Mouse (Mus musculus): ENCODE measurements at regions not wholly inside any gene's neighbourhood (a gene's known extent, or its start where the extent isn't known, plus 50 kb on each side); places are given as distances from the start of the nearest gene placed in this dataset.
A peak's percentile ranks its signal among the peaks of the same experiment; 100 is the strongest.

DNA sequence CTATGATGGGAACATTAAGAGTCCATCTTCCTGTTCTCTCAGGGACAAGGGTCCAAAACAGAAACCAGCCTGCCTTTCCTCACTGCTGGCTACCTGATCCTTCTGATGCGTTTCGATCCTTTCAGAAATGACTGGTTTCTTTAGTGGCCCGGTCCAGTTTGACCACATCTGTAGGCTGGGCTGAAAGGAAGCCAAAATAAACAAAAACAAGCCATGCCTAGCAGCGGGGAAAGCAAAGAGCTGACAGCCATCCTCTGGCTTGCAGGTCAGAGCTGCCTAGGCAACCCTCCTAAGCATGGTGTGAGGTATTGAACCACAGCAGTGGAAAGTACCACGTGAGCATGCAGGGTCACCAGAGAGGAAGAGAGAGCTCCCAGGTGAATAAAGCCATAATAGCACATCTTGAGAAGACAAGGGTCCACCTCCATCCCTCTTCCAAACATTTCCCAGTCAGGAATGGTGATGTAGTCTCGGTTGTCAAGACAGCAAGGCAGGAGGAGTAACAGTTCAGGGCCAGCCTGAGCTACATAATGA is 146.6 kb downstream of the Rybp start:
- 38% methylated on average over 6 of the region's 6 CpGs for WGBS
- Histone ChIP-seq H3K4me1 (peaks cover 26% of the 10 kb centered on the region), H3K27me3 (0 out of 2 replicates have a peak, but pooled peaks cover 9% of the 10 kb centered on the region), H3K36me3 (no peaks in the 10 kb centered on the region), H3K4me2 (replicated peaks) (no peak overlapping the region), H3K9me3 (no peaks in the 10 kb centered on the region), H3K9ac (no peak overlapping the region), H3K27ac (no peak overlapping the region), H3K4me3 (no peak overlapping the region)
- ATAC-seq (ENCODE audit: insufficient number of reproducible peaks, insufficient read depth, low FRiP score, low TSS enrichment) = no peak

DNA sequence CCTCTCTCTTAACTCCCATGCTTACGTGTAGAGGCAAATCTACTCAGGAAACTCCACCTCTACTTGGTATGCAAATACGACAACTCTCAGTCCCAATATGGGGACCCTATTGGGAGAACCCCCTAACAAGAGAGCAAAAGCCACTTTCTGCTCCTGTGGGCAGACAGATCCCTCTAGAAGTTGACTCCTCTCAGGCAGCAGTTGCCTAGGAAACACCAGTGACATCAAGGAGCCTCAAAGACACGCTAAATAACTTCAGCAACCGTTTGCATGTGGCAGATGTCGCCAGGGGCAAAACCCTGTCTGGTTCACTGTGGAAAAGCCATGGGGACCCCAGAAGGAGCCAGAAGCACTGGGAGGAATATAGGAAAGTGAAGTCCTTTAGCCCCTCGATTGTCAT is 147.5 kb downstream of the Rybp start:
- Histone ChIP-seq H3K36me3 (no peaks in the 10 kb centered on the region), H3K9ac (no peak overlapping the region), H3K4me3 (no peak overlapping the region), H3K27ac (no peak overlapping the region), H3K27me3 (0 out of 2 replicates have a peak, but pooled peaks cover 9% of the 10 kb centered on the region), H3K9me3 (no peaks in the 10 kb centered on the region), H3K4me1 (peaks cover 23% of the 10 kb centered on the region), H3K4me2 (replicated peaks) (no peak overlapping the region)
- ATAC-seq (ENCODE audit: insufficient number of reproducible peaks, insufficient read depth, low FRiP score, low TSS enrichment) = no peak
- WGBS = 50% methylated on average over 6 of the region's 6 CpGs

DNA sequence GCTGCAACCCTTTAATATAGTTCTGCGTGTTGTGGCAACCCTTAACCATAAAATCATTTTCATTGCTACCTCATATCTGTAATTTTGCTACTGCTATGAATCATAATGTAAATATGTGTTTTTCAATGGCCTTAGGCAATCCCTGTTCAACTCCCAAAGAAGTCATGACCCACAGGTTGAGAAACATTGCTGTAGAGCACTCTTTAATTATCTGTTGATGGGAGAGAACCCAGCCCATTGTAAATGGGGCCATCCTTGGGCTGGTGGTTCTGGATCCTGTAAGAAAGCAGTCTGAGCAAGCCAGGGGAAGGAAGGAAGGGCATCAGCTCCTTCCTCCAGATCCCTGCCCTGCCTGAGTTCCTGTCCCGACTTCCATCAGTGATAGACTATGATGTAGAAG is 148.6 kb downstream of the Rybp start:
- Histone ChIP-seq H3K4me1 (peaks cover 12% of the 10 kb centered on the region), H3K4me3 (no peak overlapping the region), H3K27me3 (0 out of 2 replicates have a peak, but pooled peaks cover 7% of the 10 kb centered on the region), H3K27ac (no peak overlapping the region), H3K9ac (no peak overlapping the region), H3K36me3 (no peaks in the 10 kb centered on the region), H3K4me2 (replicated peaks) (no peak overlapping the region), H3K9me3 (no peaks in the 10 kb centered on the region)
- WGBS = 87% methylated on average over 2 of the region's 2 CpGs
- ATAC-seq (ENCODE audit: insufficient number of reproducible peaks, insufficient read depth, low FRiP score, low TSS enrichment) = no peak

DNA sequence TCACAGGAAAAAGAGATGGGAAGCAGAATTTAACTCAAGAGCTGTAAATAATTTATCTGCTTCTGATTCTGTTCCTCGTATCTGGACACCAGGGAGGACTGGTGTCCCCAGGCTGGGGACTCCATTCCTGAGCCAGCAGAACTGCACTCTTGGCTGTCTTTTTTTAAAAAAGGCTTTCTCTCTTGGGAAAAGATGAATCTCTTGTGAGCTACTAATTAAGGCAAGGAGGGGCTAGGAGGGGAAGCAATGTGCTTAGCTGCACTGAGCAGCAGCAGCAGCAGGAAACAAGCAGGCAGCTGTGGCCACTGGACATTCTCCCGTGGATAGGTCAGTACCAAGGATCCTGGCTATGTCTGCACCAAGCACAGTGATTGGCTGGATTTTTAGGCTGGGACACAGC is 152.1 kb downstream of the Rybp start:
- Histone ChIP-seq H3K27me3 (0 out of 2 replicates have a peak, but pooled peaks cover 7% of the 10 kb centered on the region), H3K4me1 (peaks cover 11% of the 10 kb centered on the region), H3K9ac (no peak overlapping the region), H3K36me3 (no peaks in the 10 kb centered on the region), H3K27ac (no peak overlapping the region), H3K4me2 (replicated peaks) (no peak overlapping the region), H3K9me3 (no peaks in the 10 kb centered on the region), H3K4me3 (no peak overlapping the region)
- no peak for ATAC-seq (ENCODE audit: insufficient number of reproducible peaks, insufficient read depth, low FRiP score, low TSS enrichment)
- WGBS = 30% methylated on average over 2 of the region's 2 CpGs

DNA sequence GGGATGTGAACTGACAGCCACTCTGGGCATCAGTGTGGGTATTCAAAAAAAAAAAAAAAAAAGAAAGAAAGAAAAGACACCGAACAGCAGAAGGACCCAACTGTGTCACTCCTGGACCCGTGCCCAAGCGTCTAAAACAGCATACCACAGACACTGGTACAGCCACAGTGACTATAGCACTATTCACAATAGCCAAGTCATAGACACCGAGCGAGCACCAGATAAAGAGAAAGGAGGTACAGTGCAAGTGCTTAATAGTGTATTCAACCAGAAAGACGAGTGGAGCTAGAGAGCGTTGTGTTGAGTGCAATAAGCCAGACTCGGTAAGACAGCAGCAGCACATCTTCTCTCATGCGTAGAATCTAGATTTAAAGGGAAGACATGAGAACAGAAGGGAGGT is 153.3 kb downstream of the Rybp start:
- H3K9me3 ChIP-seq = no peaks in the 10 kb centered on the region
- H3K27ac ChIP-seq = no peak overlapping the region
- peaks cover 8% of the 10 kb centered on the region for H3K4me1 ChIP-seq
- H3K27me3 ChIP-seq = 0 out of 2 replicates have a peak, but pooled peaks cover 7% of the 10 kb centered on the region
- H3K9ac ChIP-seq = no peak overlapping the region
- no peak overlapping the region for H3K4me3 ChIP-seq
- H3K36me3 ChIP-seq = no peaks in the 10 kb centered on the region
- ATAC-seq (ENCODE audit: insufficient number of reproducible peaks, insufficient read depth, low FRiP score, low TSS enrichment) = no peak
- 80% methylated on average over 9 of the region's 9 CpGs for WGBS
- H3K4me2 ChIP-seq (replicated peaks) = no peak overlapping the region

DNA sequence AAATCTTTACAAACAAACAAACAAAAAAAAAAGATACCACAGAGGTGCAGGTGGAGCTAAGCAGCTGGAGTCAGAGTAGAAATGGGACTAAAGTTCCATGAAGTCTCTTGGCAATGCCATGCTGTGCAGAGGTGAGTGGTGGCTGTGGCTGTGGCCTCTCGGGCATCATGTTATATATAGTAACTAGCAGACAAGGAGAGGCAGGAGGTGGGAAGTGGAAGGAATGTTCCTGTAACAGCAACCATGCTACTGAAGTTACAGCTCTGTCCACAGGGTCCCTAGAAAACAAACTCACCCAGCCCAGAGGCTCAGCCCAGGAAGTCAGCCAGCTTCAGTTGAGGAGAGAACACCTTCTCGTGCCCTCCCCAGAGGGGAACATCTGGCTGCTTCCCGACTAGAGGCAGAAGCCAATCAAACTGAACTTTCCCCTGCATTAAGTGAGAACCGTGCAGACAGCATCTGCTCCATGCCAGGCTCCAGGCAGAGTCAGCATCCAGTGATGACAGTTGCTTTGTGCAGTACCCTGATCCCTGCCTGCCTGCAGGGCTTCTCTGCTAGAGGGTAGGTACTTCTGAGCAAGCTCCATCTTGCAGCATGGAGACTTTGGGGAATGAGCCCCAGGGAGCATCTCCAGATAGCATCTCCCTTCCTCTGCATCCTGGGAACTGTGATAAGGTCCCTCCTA is 154.2 kb downstream of the Rybp start:
- 0 out of 2 replicates have a peak, but pooled peaks have one; percentile 16 for ATAC-seq (ENCODE audit: insufficient number of reproducible peaks, insufficient read depth, low FRiP score, low TSS enrichment)
- H3K27me3 ChIP-seq = 0 out of 2 replicates have a peak, but pooled peaks cover 7% of the 10 kb centered on the region
- no peak overlapping the region for H3K9ac ChIP-seq
- H3K4me2 ChIP-seq (replicated peaks) = no peak overlapping the region
- H3K4me1 ChIP-seq = peaks cover 8% of the 10 kb centered on the region
- no peak overlapping the region for H3K27ac ChIP-seq
- no peaks in the 10 kb centered on the region for H3K36me3 ChIP-seq
- H3K9me3 ChIP-seq = no peaks in the 10 kb centered on the region
- H3K4me3 ChIP-seq = no peak overlapping the region
- 28% methylated on average over 4 of the region's 4 CpGs for WGBS

DNA sequence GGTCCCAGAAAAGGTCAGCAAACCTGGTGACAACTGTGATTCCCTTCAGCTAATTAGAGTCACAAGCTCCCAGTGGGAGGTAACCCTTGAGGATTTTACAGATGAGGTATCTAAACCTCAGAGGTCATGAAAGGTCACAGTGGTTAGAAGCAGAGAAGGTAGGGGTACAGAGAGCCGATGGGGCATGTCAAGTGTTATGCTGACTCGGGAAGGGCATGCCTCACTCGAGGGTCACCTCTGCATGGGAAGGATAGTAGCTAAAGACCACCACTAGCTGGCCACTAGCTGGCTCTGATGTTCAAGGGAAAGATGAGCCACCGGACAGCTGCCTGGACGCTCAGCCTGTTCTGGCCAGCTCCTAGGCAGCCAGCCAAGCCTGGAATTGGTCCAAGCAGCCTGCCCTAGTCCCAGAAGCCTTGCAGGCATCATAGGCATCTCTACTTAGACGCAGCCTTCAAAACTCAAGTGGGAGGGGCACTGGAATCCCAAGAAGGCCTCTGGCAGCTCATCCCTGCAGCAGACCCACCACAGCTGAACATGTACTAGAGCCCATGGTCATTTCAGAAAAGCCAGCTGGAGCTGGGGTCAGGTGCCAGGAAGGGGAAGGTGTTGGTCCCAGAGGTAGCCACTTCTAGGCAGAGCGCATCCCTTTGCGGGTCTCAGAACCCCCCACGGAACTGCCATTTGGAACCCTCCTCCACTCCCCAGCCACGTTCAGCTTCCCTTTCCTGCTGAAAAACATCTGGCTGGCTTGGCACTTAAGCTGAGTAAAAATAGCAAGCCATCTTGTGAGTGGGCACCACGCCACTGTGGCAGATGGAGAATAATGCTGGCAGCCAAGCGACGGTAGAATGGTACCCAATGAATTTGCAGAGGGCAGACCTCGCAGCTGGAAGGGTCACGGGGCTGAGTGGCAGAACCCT is 159.8 kb downstream of the Rybp start:
- Histone ChIP-seq H3K27ac (no peak overlapping the region), H3K27me3 (0 out of 2 replicates have a peak, but pooled peaks cover 2% of the 10 kb centered on the region)

DNA sequence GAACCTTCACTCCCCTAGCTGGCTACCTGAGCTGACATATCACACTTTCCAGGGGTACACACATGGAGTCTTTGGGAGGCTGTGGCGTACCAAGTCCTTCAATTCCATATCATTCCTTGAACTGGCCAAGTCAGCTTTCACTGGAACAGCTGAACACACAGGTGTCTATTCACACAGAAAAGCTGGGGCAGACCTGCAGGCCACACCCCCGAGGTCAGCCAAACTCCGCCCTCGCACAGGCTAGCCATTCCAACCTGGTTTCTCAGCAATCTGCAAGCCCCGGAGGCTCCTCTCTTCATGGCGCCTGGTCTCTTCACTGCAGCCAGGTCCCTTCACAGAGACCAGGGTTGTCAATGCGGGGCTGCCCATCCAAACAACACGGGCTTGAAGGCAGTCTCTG is 160.5 kb downstream of the Rybp start:
- Histone ChIP-seq H3K27me3 (peaks cover 5% of the 10 kb centered on the region; the same call in 1 of the 2 replicates), H3K9ac (no peak overlapping the region), H3K4me1 (peaks cover 10% of the 10 kb centered on the region), H3K9me3 (no peaks in the 10 kb centered on the region), H3K4me2 (replicated peaks) (no peak overlapping the region), H3K4me3 (no peak overlapping the region), H3K27ac (no peak overlapping the region), H3K36me3 (no peaks in the 10 kb centered on the region)
- WGBS = 51% methylated on average over 8 of the region's 8 CpGs
- no peak for ATAC-seq (ENCODE audit: insufficient number of reproducible peaks, insufficient read depth, low FRiP score, low TSS enrichment)

More for the DNA sequence above, 159.8 kb downstream of the Rybp start:
- Histone ChIP-seq H3K36me3 (no peaks in the 10 kb centered on the region), H3K4me3 (no peak overlapping the region), H3K4me2 (replicated peaks) (no peak overlapping the region), H3K9me3 (no peaks in the 10 kb centered on the region), H3K9ac (no peak overlapping the region), H3K4me1 (peaks cover 10% of the 10 kb centered on the region)
- ATAC-seq (ENCODE audit: insufficient number of reproducible peaks, insufficient read depth, low FRiP score, low TSS enrichment) = peak; percentile 19; the same call in 1 of the 2 replicates
- 36% methylated on average over 15 of the region's 15 CpGs for WGBS

DNA sequence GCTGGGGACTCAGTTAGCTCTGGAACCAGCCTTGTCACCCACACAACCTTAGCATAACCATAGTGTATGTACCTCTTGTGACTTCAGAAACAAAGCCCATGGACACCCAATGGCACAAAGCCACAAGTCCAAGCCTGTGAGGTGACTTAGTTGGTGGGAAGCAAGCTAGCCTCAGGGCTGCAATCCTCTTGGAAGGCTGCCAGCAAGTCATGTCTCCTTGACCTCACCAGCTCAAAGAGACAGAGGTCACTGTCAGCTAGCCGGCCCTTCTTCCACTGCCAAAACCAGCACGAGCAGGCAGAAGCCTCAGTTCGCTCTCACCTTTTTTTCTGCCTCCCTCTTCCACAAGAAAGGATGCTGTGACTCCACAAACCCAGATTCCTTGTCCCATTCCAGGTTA is 161.0 kb downstream of the Rybp start:
- no peak overlapping the region for H3K4me3 ChIP-seq
- no peaks in the 10 kb centered on the region for H3K36me3 ChIP-seq
- H3K4me2 ChIP-seq (replicated peaks) = no peak overlapping the region
- H3K27me3 ChIP-seq = peaks cover 6% of the 10 kb centered on the region; the same call in 1 of the 2 replicates
- H3K9ac ChIP-seq = no peak overlapping the region
- no peak for ATAC-seq (ENCODE audit: insufficient number of reproducible peaks, insufficient read depth, low FRiP score, low TSS enrichment)
- no peaks in the 10 kb centered on the region for H3K9me3 ChIP-seq
- WGBS = 62% methylated on average over 3 of the region's 3 CpGs
- no peak overlapping the region for H3K27ac ChIP-seq
- H3K4me1 ChIP-seq = peaks cover 10% of the 10 kb centered on the region

DNA sequence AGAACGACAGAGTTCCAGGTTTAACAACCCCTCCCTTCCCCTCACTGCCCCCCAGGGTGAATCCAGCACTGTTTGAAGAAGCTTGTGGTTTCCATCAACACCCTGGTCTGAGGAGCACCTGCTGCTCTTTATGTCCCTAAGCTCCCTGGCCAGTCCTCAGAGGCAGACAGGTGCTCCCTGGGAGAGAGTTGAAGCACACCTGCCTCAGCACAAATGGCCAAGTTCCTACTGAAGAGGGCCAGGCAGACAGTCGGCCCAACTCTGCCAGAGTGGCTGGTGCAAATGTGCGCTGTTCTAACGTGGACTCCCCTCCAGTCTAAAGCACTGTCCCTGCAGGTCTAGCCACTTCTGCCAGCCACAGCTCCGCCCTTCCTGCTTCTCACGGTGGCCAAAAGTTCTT is 166.0 kb downstream of the Rybp start:
- no peak for ATAC-seq (ENCODE audit: insufficient number of reproducible peaks, insufficient read depth, low FRiP score, low TSS enrichment)
- peaks cover 6% of the 10 kb centered on the region; the same call in 1 of the 2 replicates for H3K27me3 ChIP-seq
- 54% methylated on average over 6 of the region's 6 CpGs for WGBS
- no peak overlapping the region for H3K4me3 ChIP-seq
- H3K9me3 ChIP-seq = no peaks in the 10 kb centered on the region; the same call in 1 of the 2 replicates
- H3K36me3 ChIP-seq = no peaks in the 10 kb centered on the region
- no peak overlapping the region for H3K4me2 ChIP-seq (replicated peaks)
- no peak overlapping the region for H3K27ac ChIP-seq
- no peak overlapping the region for H3K9ac ChIP-seq
- peaks cover 20% of the 10 kb centered on the region for H3K4me1 ChIP-seq

DNA sequence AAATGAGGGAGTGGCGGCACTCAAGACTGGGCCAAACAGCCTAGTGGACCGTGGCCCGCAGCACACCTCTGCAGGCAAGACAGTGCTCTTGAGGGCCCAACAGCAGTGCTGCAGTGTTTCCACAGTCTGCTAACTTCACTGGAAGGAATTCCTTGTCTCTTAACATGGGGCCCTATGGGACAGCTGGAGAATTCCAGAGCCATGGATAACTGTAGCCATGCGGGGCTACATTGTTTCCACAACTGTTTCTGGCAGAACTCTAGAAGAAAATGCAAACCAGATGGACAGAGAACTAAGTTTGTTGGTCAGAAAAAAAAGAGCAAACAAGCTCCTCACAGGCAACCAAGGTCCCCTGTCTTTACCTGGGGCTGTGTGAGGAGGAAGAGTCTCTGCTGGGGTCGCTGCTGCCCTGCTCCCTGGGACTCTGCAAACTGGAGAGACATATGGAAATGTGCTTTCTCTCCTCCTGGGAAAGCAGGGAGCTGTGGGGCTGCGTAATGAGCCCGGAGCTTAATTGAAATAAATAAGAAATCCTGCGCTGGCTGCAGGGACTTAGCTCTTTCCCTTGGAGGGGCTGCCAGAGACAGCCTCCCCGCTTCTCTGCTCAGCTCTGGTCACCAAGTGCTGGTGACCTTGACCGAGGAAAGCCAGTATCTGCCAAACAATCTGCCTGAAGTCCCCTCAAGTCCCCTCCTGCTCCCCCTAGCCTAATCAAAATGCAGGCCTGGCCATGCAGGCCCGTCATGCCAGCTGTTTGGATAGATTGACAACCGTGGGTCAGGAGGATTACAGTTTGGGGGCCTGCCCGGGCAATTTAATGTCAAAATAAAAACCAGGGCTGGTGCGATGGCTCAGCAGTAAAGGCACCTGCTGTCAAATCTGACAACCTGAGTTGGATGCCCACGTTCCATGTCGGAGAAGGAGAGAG is 167.0 kb downstream of the Rybp start:
- Histone ChIP-seq H3K27ac (peak overlapping the region; percentile 55), H3K9ac (no peak overlapping the region), H3K4me2 (replicated peaks) (0 out of 2 replicates have a peak overlapping the region, but pooled peaks have one; percentile 9), H3K4me1 (peaks cover 20% of the 10 kb centered on the region), H3K36me3 (no peaks in the 10 kb centered on the region), H3K4me3 (no peak overlapping the region), H3K27me3 (peaks cover 6% of the 10 kb centered on the region; the same call in 1 of the 2 replicates), H3K9me3 (no peaks in the 10 kb centered on the region; the same call in 1 of the 2 replicates)
- peak; percentile 84 for ATAC-seq (ENCODE audit: insufficient number of reproducible peaks, insufficient read depth, low FRiP score, low TSS enrichment)
- 33% methylated on average over 16 of the region's 16 CpGs for WGBS
